Mouse (Mus musculus) cerebellum, adult 8-10 months (tissue): Measurements from ENCODE around the gene BC003965.

Experiments used
- DNase-seq: peaks from one replicate; pipeline ENCODE4 v3.0.0; 2022

The BC003965 gene

DNA sequence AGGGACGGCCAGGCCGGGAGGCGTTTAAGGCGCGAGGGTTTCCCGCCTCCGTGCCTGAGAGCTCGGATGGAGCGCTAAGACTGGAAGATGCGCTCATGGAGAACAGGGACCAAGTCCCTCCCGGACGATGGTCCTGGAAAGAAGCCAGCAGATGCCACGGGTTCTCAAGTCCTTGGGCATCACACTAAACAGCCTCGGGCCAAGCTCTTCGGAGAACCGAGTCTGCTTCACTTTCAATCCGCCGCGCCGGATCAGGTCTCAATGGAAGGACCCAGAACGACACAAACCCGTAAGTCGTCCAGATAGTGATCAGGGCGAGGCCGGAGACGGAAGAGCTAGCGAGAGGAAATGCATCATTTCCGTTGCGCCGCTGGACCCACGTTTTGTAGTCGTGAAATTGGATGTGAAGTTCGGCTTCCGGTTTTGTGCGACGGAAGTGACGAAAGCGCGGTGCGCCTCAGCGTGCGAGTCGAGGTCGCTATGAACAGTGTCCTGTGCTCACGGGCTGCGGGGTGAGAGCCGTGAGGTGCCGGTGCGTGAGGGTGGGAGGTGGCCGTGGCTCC lies at the start of gene BC003965:
TSS of gene BC003965 (plus strand) at position 426 of the 563 bp plus-strand sequence.
- peak; percentile 97 for DNase-seq

DNA sequence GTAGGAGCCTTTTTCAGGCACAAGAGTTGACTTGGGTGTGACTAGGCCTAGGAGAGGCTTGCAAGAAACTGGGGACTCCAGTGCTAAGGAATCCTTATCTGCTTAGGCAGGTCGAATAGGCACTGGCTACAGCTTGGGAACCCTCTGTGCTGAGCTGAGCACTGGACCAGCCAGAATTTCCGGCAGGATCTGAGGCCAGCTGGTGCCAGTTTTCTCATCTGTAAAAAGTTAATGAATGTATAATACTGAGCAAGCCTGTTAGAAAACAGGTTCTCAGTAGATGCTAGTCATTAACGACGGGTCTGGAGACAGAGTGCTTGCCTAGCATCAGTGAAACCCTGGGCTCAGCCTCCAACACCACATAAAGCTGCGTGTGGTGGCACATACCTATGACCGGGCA lies 48.7 kb upstream of the BC003965 start:
- DNase-seq = no peak

DNA sequence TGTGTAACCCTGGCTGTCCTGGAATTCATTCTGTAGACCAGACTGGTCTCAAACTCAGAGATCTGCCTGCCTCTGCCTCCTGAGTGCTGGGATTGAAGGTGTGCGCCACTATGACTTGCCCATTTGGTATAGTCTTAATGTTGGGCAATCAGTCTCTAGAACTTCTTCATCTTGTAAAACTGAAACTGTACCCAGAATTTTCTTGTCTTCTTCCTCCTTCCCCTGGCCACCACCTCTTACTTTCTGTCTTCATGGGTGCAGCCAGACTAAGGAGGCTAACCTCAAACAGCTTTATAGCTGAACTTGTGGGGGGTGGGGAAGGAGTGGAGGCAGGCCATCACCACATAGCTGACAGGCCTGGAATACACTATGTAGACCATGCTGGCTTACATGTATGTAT lies 45.6 kb upstream of the BC003965 start:
- DNase-seq = no peak

DNA sequence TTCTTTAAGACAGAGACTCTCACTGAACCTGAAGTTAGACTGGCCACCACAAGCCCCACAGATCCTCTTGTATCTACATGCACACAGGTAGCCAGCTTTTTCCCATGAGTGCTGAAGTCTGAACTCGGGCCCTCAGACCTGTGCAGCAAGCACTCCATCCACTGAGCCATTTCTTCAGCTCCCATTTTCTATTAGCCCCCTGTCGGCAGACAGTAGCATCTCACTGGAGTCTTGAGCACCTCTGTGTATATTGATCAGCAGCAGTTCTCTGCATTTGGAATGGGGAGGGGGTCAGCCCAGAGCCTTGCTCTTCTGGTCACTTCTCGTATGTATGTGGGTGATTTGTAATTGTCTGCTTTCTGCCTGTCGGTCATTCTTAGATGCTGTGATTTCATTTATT lies 44.4 kb upstream of the BC003965 start:
- DNase-seq = no peak

DNA sequence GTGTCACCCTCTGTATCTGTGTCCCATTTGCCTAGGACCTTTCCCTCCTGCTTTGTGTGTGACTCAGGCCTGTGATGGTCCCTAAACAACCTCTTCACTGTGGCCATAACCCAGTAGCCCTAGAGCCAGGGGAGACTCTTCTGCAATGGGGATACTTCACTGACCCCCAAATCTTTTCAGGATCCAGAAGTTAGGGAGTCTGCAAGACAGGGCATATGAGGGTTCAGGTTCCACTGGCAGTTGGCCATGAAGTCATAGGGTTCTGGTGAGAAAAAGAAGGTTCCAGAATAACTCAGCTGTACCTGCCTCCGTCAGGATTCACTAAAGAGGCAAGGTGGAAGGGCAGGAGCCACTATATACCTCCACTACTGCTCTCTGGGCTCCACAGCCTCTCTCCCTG lies 22.2 kb upstream of the BC003965 start, which contains the start of gene Ccdc154:
TSS of gene Ccdc154 (plus strand) at position 301 of the 400 bp plus-strand sequence.
- no peak for DNase-seq

DNA sequence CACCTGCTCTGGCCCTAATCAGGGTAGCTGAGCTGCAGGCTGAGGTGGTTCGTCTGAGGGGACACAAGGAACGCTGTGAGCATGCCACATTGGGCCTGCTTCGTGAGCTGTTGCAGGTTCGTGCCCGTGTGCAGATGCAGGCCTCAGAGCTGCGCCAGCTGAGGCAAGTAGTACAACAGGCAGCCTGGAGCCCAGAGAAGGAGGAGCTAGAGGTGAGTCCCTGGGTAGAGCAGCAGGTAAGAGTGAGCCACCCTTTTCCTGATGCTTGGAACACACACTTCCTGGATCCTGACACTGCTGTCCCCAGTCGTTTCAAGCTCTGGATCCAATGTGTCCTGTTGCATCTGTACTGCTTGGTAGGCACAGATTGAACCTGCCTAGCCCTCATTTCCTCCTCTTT lies 21.0 kb upstream of the BC003965 start:
- no peak for DNase-seq

DNA sequence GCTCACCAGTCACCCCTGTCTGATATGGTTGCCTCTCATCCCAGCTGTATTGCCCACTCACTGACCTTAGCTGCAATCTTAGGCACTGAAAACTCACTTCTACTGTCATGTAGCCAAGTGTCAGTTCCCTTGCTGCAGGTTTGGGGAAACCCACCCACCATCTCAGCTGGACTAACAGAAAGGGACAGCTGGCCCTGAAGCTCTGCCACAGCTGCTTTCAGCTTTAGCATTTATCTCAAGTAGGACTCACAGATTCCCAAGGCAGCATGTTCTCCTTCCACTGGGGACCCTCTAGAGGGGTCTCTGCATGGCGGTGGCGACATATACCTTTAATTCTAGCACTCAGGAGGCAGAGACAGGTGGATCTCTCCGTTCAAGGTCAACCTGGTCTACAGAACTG lies 19.6 kb upstream of the BC003965 start:
- no peak for DNase-seq

DNA sequence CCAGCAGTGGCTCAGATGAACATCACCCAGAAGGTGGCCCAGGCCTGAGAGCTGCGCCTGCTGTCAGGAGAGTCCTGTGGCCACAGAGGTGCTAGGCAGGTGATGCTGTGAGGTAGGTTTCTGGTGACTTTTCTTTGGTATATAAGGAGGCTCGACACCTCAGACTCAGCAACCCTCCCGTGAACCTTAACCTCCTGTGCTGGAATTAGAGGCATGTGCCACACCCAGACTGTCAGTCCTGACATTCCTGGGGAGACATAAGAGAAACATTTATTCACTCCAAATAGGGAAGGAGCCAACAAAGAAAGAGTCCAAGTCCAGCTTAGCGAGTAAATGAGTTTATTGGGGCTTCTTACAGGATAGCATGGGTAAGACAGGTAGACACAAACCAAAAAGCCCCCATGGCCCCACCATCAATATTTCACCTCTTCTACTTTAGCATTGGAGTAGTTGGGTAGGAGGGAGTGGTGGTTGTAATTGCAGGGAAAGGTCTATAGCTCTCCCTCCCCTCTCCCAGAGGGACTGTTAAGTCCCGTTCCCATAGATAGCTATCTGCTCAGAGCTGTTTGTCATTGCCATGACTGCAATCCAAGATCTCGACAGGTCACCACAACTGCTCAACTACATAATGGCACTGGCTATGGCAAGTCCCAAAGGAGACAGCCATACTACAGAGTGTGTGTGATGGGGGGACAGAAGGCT lies 18.2 kb upstream of the BC003965 start:
- DNase-seq = no peak

DNA sequence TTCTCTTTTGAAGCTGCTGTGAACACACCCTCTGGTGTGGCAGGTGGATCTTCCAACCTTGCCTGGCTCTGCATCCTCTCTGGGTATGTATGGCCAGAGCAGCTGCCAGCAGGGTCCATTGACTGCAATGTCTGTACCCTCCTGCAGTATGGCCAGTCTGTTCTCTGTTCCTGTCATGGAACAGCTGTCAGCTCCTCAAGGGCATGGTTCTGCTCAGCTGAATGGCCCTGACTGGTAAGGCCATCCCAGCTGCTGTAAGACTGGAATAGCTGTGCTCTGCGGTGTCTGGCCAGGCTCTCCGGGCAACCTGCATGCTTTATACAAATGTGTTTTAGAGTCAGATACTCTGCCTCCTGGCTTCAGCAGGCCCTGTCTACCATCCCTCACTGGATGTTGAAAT lies 14.6 kb upstream of the BC003965 start:
- DNase-seq = no peak

DNA sequence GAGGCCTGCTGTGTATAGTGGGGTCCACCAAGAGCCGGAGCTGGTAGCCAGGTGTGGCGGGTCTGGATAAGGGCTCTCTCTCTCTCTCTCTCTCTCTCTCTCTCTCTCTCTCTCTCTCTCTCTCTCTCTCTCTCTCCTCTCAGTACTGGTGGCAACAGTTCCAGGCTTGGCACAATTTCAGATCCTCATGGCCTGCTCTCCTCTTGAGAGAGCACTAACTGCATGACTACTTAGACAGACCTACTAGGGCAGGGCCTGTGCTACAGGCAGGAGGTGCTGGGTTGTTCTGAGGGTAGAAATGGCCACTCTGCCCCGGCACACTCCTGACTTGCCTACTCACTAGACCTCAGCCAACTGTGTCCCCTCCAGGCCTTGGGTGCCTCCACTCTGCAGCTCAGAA lies 11.8 kb upstream of the BC003965 start:
- DNase-seq = no peak

DNA sequence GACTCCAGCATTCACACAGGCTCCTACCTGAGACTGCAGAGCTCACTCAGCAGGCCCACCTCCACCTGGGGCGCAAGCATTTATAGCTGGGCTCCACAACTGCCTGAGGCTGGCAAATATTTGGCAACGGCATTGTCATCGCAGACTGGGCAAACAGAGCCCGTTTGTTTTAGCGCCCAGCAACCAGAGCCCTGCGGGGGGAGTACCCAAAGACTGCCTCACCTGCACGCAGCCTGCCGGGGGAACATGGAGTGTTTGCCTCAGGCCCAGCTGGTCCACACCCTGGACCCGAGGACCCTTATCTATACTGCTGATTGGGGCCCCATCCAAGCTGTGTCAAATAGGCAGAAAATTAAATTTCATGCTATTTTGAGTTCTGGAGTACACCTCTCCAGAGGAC lies 8.9 kb upstream of the BC003965 start, which contains the start of gene Gm38655:
TSS of gene Gm38655 (minus strand) at position 61 of the 400 bp plus-strand sequence.
- no peak for DNase-seq

DNA sequence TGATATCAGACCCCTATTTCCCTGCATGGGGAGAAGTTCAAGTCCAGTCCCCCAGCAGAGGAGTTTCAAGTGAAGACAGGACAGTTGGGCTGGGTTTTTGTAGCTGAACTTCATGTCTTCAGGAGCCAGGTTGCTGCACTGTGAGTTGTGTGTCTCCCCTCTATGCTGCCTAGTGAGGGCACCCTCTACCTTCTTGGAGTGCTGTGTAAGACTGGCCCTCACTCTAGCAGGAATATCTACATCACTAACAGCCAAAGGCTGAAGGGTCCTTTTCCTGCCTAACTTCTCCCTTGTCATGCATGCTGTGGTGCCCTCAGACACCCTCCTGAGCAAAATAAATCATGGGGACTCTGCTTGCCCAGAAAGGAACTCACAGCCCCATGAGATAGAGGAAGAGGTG lies 1.1 kb upstream of the BC003965 start:
- DNase-seq = no peak

DNA sequence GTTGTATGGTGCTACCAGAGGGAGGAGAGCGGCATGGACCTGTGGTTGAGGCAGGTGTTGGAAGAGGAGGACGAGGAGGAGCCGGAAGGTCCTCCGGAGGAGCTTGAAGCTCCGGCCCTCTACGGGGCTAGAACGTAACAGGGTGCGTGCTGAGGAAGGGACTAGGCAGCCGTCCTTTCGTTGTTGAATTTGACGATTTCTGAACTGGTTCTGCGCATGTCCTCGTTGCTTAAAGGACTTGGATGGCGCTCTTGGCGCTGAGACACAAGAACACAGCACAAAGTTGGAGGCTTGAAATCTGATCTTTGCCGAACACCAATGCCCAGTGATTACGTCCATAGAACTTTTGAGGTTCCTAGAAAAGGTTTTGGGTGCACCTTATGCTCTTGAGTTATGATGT lies 607 bp downstream of the BC003965 start:
- no peak for DNase-seq

DNA sequence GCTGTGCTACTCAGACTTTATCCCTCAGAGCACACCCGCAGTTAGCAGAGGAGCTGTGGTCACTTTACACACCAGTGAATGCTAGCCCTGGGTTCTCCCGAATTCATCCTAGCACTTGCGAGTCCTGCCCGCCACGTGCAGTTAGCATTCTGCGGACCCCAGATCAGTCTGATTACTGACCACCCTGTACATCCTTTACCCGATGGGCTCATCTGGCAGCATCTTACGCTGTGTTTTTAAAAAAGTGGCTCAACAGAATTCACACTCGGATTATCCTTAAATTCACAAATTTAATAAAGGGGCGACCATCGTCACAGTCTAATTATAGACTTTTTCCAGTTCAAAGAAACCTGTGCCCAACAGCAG lies 3.4 kb downstream of the BC003965 start:
- DNase-seq = no peak

DNA sequence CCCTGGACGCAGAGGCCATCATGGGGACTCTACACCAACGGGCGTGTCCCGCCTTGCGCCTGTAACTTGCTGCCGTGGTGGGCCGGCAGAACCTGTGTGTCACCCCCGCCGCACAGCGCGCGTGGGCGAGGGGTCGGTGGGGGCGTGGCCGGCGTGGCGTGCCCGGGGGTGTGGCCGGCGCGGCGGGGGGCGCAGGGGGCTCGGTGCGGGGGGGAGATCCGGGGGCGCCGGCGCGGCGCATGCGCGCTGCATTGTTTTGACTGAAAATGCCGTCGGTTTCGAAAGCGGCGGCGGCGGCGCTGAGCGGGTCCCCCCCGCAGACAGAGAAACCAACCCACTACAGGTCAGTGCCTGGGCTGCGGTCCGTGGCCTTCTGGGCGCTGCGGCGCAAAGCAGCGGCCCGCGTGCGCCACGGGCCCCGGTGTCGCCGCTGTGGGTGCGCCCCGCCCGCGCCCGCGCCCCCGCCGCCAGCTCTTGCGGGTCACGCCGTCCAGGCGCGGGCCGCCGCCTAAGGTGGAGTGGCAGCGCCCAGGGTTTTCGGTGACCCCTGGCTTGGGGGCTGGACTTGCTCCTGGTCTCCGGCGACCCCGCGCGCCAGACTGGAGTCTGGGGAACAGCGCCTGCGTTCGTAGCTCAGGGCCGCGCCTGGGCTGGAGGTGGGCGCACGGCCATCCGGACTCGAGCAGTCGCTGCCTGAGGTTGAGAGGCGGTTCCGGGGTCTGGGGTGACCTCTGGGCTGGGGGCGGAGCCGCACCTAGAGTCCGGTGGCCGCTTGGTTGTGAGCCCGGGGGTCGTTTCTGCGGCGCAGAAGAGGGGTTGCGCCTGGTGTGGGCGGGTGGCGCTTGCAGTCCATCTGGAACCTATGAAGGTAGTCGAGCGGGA lies 4.0 kb downstream of the BC003965 start, which contains the start of gene Unkl:
TSS of gene Unkl (plus strand) at position 248 of the 882 bp plus-strand sequence.
- peak; percentile 60 for DNase-seq

DNA sequence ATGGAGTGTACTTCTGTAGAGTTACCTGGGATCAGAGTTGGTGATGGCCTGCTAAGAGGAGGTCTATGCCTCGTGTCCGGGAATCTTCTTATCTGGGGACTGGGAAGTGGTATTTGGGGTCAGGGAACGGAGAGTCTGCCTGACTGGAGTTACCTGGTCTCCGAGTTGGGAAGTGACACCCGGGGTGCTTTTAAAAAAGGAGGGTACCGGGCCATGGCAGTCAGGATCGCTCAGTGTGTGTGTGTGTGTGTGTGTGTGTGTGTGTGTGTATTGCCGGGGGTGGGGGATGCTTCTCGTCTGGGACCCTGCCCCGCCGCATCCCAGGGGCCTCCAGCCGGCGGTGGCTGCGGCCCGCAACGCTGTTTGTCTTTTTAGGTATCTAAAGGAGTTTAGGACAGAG lies 4.7 kb downstream of the BC003965 start:
- DNase-seq = no peak

DNA sequence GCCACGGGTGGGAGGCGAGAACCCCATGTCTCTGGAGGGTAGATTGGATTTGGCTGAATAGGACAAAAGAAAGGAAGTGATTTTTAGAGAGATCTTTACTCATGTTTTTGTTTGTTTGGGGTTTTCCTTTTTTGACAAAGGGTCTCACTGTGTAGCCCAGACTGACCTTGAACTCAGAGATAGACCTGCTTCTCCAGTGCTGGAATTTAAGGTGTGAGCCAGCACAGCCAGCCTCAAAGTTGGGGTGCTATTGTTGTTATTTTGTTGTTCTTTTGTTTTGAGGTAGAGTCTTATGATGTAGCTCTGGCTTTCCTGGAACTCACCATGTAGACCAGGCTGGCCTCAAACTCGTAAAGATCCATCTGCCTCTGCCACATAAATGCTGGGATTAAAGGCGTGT lies 18.0 kb downstream of the BC003965 start:
- no peak for DNase-seq

DNA sequence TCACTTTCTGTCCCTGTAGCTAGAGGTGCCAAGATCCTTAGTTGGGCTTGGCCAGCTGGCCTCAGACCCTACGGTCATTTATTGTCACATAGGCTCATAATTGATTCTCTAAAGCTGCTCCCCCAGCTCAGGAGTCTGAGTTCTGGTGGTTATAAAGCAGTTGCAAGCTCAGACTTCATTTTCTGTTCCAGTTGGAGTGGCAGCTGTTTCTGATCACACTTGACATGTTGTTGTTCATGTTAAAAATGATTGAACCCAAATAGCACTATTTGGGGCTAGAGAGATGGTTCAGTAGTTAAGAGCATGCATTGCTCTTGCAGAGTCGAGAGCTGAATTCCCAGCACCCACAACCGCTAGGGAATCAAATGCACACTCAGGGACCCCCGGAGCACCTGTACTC lies 25.7 kb downstream of the BC003965 start:
- no peak for DNase-seq

DNA sequence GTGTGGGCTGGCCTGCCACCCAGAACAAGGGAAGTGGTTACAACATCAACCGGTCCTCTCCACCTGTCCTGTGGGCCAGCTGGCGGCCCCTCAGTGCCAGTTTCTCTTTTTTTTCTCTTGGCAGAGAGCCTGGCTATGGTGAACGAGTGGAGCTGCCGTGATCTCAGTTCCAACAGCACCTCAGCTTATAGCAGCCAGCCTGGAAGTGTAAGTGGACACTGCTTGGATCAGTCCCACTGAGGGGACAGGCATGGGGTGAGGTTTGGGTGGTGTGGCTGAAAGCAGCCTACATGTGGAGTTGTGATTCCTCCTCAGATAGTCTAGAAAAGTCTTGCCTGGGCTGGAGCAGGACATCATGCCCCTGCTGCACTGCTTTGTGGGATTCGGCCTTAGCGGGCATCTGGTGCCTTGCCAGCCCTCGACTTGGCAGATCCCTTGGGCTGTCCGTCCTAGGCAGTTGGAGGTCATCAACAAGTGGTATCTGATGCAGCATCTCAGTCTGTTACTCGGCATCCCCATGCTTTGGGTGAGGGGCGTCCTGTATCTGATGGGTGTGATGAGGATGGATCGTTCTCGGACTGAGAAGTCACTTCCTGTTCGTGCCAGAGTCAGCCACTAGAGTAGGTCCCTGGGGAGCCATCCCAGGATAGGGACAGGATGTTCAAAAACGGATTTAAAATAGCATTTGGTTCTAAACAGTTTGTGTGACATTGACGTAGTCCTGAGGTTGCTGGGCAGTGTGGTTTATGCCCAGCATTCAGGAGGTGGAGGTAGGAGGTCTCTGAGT lies 26.5 kb downstream of the BC003965 start:
- peak; percentile 73 for DNase-seq

DNA sequence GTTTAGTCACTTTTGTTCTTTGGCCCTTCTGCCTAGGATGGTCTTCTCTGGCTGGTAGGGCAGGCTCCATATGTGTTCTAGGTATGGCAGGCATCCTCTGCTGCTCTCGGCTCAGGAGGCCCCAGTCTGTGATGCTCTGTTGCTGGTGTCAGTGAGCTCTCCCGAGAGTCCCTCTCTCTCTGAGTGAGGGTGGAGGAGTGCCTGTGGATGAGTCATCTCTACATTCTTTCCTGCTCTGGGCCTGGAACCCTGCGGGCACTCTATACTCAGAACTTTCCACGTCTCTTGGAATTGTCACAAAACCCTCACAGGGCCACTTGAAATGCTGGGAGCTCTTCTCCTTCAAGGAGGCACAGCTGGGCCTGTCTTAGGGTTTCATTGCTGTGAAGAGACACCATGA lies 27.4 kb downstream of the BC003965 start:
- DNase-seq = no peak

DNA sequence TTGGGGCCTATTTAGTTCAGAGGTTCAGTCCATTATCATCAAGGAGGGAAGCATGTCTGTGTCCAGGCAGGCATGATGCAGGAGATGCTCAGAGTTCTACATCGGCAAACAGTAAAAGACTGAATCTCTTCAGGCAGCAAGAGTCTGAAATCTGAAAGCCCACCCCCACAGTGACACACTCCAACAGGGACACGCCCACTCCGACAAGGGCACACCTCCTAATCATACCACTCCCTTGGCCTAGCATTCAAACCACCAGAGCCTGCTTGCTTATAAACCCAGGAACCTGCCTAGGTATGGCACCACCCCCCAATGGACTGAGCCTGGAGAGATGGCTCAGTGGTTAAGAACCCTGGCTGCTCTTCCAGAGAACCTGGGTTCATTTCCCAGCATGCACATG lies 31.1 kb downstream of the BC003965 start:
- no peak for DNase-seq

DNA sequence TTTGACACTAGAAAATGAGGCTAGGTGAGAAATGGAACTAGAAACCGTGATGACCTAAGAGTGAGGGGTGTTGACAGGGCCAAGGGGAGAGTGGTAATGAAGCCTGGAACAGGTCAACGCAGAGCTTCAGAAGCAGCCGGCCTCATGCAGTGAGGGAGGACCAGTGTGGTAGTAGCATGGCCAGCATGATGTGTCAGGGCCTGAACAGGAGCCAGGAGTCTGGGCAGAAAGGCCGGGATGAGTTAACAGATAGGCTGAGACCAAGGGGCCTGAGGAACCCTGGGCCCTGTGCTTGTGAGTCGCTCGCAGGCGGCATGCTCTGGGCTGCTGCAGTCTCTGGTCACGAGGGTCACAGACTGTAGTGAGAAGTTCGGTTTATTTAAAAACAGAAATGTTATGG lies 34.6 kb downstream of the BC003965 start:
- DNase-seq = no peak
